Mouse (Mus musculus): ENCODE measurements around the gene Layn. TPM values are rescaled to one million over a fixed set of nuclear protein-coding genes. Genes with fewer than 3 reads are reported as not detected.

The Layn gene
- 0.84 and 0.99 TPM in 2 replicates for polyA plus RNA-seq (2012; rRNA removed)

DNA sequence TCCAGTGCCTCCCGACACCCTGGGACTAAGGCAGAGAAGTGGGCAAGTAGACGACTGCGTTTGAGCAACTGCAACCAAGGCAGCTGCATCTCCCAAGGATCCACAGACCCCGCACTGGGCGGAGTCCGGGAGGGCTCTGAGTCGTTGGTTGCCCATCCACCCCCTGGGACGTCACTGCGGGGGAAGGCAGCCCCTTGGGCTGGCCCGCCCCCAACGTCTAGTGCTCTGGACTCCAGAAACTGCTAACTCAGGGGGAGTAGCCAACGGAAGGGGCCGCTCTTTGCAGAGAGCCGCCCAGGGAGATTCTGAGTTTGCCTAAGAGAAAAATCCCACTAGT is at the start of gene Layn:
Gene Layn (minus strand): TSS at position 116 of the 337 bp plus-strand sequence.

DNA sequence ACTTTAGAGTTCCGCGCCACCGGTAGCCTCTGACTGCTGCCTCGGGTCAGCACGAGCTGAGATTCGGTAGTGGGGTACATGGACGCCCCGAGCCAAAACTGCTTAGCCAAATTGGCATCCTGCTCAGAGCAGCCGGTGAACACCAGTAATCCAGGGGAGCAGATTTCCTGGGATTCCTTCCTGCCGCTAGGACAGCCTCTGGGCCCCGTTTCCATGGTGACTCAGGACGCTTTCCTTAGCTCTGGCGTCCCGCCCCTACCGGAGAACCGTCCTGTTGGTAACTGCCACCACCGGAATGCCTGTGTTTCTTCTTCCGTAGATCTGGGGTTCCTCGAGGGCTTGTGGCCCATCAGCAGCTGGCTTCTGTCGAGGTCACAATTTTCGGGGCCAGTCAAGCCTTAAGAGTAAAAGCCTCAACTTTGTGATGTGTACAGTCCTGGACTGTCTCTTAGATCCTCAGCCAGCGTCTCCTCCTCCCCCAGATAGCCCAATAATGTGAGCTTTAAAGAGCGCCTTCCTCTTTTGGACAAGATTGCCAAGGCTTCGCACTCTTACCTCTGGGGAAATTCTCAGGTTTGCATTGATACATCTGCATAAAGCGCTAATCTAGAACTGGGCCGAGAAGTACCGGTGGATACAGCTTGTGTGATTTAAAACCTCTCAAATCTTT is 25.0 kb upstream of the Layn start, which contains the start of gene 4833427G06Rik:
Gene 4833427G06Rik (minus strand): TSS at position 323 of the 670 bp plus-strand sequence.

DNA sequence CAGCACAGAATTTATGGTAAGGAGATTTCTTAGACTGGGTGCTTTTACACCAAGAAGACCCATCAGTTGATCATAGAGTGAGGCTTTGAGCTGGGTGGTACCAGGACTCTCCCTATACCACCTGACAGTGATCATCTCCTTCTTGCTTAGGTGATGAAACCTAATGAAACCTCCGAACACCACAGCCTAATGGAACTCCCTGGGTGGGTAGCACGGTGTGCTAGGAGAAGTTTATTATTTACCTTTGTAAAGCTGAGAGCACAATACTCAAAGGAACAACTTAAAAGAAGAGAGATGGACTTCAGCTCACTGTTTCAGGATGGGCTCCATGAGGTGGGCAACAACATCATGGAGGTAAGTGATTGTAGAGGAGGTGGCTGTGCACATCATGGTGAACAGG is 16.3 kb downstream of the Layn start, which contains the start of gene Btg4:
Gene Btg4 (plus strand): TSS at position 301 of the 400 bp plus-strand sequence.

DNA sequence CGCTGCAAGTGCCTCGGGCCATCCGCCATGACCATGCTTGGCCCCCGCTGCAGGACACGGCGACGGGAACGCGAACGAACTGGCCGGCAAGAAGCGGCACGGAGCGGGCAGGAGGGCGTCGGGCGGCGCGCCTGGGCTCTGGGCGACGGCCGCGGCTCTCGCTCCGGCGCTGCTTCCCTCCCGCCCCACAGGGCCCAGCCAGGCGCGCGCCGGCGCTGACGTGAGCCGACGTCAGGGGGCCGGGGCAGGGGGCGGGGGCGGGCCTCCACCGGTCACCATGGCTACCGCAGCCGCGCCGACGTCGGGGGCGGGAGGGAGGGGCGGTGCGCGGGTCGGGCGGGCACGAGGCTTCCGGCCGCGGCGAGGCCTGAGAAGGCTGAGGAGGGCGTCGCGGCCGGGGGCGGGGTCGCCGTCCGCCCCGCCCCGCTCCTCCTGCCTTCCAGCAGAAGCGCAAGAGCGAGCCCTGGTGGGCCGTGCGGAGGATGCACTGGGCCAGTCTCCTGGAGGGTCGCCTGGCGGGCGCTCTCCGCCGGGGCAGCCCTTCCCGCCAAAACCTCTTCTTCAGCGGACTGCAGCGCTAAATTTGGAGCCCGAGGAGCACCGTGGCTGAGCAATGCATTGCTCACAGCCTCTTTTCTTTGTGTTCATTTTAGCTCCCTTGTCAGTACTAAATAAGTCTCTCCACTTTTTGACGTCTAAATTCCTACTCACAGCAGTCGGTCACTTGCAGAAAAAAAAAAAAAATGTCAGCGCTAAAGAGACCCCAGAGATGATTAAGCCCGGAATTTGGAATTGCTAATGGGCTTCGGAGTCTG is 67.8 kb downstream of the Layn start, which contains the start of gene Sik2:
Gene Sik2 (minus strand): TSS at position 233 of the 815 bp plus-strand sequence.

Other genes with a start within 250 kb of the Layn start
- 4.1 and 7.2 TPM in 2 replicates for gene Ppp2r1b, start 231.8 kb downstream of the Layn start, polyA plus RNA-seq (2012; rRNA removed)
- gene Sik2, start 68.0 kb downstream of the Layn start, polyA plus RNA-seq (2012; rRNA removed), result 6.3 and 7.4 TPM in 2 replicates
- gene Btg4, start 16.2 kb downstream of the Layn start, polyA plus RNA-seq (2012; rRNA removed), result not detected in 2 replicates
- 0.12 TPM in 1 of 2 replicates, not detected in the other for gene 4833427G06Rik, start 25.0 kb upstream of the Layn start, polyA plus RNA-seq (2012; rRNA removed)
- gene Gm32742, start 88.4 kb upstream of the Layn start, polyA plus RNA-seq (2012; rRNA removed), result 0.42 and 0.51 TPM in 2 replicates
- 0.45 and 0.63 TPM in 2 replicates for gene Pou2af1, start 136.6 kb upstream of the Layn start, polyA plus RNA-seq (2012; rRNA removed)
- gene Colca2, start 201.5 kb upstream of the Layn start, polyA plus RNA-seq (2012; rRNA removed), result 3.8 and 4.5 TPM in 2 replicates